Mouse (Mus musculus) liver, postnatal 0 days (tissue): Measurements from ENCODE around the gene Trmt1.

ENCODE experiments used
- CTCF ChIP-seq: sonication (generic); IDR thresholded peaks from 2 replicates; pipeline ENCODE4 v1.5.1; 2016; ENCODE audit warnings: antibody characterized with exemption, low read depth
- EP300 ChIP-seq: IDR thresholded peaks from 2 replicates; pipeline ENCODE4 v1.6.1; 2016; ENCODE audit warnings: antibody characterized with exemption, low read depth, mild to moderate bottlenecking

DNA sequence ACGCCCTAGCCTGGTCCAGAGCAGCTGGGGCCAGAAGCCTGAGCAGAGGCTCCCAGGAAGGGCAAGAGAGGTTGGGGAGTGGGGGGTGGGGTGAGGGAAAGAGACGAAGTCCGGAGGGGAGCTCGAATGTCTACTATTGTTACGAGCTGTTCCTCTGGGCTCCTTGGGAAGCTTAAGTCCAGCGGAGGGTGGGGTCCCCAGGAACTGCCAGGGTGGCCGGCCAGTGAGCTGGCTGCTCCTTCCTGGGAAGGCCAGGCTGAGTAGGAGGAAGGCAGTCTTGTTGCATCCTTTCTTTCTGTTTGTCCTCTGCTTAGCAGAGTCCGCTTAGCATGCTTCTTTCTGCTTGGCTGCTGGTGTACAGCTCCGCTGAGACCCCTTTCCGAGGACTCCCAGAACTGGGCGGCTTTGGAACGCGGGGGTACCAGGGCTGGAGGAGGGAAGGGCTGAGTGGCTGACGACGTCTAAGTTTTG is 22.0 kb downstream of the Trmt1 start:
- TF ChIP-seq CTCF (no peak), EP300 (no peak)
